Mouse (Mus musculus) mature B cell (primary cell): ENCODE results near the gene Naa16.
"Not testable (repeated sequence)": the region's sequence is repeated elsewhere in the genome, so short reads cannot be mapped to it uniquely, and the experiment has no call there.

ENCODE experiments used
- in situ Hi-C: fragments of 300-500 bp; cut with MboI; formaldehyde crosslinking; loops from 2 replicates; pipeline ENCODE4 v1.14.3; 2019

The Naa16 gene

DNA sequence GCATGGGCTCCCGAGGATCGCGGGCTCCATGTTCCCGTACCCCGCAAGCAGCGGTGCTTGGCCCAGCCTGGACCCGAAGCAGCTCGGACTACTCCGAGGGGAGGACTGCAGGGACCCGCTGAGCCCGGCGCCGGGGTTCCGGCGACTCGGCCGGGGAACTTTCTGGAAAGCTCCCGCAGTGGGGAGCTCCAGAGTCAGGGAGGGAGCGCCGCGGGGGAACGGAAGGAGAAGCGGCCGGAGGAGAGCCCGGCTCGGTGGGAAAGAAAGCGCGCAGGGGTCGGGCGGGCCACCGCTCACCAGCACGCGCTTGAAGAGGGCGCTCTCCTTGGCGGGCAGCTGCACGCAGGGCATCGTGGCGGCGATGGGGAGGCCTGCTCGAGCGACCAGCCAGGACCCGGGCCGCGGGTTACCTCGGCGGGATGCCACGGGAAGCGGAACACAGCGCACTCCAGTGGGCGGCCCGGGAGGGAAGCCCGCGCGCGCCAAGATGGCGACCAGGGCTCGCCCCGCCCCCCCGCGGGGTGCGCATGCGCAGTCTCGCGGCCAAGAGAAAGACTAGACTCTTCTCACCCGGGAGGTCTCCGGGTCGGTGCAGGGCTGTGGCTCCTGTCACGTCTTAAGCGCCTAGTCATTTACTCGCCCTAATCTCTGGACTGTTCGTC lies at the start of gene Naa16:
Naa16 (minus strand) TSS at position 514 of the 662 bp plus-strand sequence.
- in situ Hi-C loops = loop anchor here (10.0 kb wide), 2 partner anchors 74 to 194 kb away; partner anchors contain the start of gene Sugt1

DNA sequence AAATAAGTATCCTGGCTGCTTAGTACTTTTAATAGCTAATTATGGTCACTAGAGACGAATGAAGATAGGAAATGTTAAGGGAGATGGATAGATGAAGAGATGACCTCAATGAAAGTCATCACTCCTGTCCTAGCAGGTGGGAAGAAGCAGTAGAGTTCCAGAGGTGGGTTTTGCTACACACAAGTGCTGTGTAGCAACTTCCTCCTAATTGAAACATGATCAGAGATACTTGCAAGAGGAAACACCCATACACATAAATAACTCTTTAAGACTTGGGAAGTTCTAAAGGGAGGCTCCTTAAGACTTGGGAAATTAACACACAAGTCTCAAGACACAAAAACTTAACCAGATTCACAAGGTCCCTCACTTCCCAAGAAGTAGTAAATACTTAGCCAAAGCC lies 43.5 kb upstream of the Naa16 start:
- in situ Hi-C loops = no loop called here

DNA sequence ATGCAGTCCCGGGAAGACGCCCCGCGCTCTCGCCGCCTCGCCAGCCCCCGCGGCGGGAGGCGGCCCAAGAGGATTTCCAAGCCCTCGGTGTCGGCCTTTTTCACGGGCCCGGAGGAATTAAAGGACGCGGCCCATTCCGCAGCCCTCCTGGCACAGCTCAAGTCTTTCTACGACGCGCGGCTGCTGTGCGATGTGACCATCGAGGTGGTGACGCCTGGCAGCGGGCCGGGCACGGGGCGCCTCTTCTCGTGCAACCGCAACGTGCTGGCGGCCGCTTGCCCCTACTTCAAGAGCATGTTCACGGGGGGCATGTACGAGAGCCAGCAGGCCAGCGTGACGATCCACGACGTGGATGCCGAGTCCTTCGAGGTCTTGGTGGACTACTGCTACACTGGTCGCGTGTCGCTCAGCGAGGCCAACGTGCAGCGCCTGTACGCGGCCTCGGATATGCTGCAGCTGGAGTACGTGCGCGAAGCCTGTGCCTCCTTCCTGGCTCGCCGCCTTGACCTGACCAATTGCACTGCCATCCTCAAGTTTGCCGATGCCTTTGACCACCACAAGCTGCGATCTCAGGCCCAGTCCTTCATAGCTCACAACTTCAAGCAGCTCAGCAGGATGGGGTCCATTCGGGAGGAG lies 36.3 kb upstream of the Naa16 start:
- in situ Hi-C loops = not testable (repeated sequence)

DNA sequence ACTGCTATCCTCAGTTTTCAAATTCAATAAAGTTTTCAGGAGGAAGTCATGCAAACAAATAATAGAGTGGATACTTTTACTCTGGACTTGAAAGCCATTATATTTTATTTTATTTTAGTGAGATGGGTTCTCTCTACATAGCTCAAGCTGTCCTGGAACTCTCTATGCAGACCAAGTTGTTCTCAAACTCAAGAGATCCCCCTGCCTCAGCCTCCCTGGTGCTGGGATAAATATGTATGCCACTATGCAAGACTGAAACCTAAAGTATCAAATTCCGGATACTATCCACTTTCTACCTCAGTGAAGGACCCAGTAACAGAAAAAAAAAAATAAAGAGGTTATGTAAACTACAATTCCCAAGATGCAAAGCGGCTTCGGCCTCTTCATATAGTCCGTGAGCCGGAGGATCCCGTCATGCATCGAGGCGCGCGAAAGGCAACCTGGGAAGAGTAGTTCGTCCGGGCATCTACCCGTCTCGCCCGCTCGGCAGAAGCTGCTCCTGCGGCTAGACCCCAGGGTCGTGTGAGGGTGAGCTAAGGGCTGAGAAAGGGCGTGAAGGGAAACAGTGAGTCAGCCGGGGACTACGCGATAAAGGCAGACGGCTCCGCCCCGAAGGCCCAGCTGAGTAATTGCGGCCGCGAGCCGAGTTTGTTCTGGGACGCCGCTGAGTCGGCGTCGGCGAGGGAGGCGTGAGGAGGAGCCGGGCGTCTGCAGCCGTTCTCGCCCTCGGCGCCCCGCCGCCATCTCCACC lies 35.6 kb upstream of the Naa16 start, which contains the start of gene Kbtbd7:
Kbtbd7 (plus strand) TSS at position 533 of the 751 bp plus-strand sequence.
- in situ Hi-C loops = no loop called here

DNA sequence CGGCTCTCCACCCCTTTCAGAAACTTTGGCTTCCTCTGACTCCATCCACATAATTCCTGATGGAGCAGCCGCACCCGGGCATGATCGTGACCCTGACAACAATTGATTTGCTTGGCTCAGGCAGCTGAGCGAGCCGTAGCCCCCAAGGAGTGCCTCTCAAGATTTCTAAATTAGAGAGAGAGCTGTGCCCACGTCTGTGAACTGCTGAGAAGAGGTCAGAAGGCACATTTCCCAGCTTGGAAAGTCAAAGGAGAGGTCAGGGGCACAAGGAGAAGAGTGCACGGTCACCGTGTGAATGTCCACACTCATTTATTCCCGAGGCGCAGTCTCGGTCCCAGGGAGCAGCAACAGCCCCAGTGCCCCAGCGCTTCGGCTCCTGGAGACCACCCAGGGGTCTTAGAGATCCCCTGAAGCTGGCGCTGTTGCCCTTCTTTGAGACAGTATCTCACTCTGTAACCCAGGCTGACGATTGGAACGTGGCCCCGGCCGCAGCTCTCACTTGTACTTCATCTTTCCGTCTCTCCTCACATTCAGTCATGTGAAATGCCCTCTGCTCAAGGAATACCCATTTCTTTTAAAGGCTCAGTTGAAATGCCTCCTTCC lies 29.6 kb upstream of the Naa16 start:
- in situ Hi-C loops = no loop called here

DNA sequence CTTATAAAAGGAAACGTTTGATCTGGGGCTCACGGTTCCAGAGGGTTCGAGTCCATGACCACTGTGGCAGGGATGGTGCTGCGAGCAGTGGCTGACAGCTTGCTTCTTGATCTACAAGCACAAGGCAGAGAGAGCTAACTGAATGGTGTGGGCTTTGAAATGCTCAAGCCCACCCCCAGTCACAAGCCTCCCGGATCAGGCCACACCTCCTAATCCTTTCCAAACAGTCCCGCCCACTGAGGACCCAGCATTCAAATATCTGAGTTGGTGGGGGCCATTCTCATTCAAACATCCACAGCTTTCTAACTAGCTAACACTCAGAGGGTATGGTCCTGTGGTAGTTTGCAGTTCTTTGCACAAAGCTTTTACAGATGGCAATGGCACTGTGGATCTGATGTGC lies 22.5 kb upstream of the Naa16 start:
- in situ Hi-C loops = no loop called here

DNA sequence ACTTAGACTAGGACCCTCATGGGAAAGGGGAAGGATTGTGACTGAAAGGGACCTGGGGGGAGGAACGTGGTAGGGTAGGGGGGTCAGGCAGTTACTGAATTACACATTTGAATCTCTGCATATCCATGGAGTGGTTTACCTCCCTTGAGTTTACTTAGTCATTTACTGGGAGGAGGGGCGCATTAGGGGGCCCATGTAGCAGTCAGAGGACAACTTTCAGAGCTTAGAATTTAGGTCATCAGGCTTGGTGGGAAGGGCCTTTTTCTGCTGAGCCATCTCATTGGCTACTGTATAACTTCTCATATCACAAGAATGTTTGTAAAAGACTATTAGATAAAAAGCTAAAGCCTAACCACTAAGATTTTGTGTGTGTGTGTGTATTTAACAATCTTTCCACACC lies 20.1 kb upstream of the Naa16 start:
- in situ Hi-C loops = no loop called here

DNA sequence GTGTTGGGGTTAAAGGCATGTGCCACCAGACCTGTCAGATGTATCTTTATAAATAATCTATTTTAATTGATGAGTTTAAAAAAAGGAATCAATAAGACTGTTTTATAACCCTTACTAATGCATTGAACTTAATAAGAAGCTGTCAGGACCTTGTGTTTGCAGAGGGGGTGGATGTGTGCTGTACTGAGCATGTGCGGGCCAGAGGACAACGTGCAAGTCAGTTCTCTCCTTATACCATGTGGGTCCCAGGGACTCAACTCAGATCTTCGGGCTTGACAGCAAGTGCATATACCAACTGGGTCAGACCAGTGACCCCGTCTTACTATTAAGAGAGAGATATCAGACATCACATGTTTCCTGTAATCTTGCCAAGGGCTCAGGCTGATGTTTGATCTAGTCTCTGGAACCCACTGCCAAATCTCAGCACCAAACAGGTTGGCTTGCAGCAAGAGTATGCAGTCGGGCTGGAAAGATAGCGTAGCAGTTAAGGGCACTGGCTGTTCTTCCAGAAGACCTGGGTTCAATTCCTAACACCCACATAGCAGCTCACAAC lies 18.8 kb upstream of the Naa16 start:
- in situ Hi-C loops = no loop called here

DNA sequence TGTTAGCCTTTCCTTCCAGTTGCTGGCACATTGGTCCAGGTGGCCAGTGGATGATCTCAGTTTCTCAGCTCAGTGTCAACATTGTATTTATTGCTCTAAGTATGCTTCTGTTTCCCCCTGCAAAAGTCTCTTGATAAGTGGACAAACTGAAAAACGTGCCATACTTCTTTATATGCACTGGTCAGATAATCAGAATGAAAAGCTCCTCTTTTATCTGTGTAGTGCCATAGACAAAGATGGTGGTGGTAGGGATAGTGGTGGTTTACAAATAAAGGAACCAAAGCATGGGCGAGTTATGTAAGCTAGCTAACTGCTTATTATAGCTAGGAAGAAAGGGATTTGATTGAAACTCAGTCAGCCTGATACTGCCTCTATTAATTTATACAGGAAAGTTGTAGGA lies 17.1 kb upstream of the Naa16 start:
- in situ Hi-C loops = no loop called here

DNA sequence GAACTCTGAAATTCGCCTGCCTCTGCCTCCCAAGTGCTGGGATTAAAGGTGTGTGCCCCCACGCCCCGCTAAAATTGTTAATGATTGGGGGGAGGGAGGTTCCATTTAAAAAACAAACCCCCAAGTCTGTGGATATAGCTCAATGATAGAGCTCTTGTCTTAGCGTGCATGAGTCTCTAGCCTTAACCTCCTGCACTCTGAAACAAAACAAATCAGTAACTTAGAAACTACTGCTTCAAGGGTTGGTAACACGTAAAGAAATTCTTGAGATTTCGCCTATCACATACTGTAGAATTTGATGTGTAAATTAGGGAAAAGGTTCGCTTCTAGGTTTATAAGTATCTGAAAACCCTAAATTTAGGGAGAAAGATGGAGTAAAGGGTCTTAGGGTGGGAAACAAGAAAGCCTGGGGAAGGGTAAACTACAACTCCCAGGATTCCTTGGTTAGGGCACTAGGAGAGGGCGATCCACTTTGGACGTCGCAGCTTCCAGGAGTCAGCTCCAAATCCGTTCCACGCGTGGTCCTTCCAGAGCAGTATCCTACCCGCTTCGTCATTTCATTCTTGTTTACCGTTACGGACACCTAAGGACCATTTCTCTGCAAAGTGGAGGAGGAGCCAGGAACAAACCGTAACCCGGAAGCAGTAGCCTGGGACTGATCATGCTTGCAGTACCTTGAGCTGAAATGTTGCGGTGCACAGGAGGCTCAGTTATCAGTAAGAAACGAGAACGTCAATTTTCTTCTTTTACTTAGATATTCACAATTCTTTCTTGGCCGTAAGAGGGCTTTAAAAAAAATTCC lies 6.9 kb upstream of the Naa16 start, which contains the start of gene Mtrf1:
Mtrf1 (plus strand) TSS at position 452 of the 802 bp plus-strand sequence.
- in situ Hi-C loops = loop anchor here (10.0 kb wide), 2 partner anchors 67 to 187 kb away; partner anchors contain the start of gene Sugt1

DNA sequence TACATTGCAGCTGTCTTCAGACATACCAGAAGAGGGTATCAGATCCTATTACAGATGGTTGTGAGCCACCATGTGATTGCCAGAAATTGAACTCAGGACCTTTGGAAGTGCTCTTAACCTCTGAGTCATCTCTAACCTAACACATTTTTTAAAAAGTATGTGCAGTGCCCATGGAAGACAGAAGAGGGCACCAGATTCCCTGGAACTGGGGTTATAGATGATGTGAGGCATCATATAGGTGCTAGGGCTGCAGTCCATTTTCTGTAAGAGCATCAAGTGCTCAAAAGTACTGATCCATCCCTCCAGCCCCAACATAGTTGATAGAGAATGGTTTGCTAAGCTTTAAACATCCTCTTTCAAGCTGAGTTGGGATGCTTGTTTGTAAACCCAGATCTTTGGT lies 4.0 kb upstream of the Naa16 start:
- in situ Hi-C loops = loop anchor here (10.0 kb wide), 2 partner anchors 70 to 190 kb away; partner anchors contain the start of gene Sugt1

DNA sequence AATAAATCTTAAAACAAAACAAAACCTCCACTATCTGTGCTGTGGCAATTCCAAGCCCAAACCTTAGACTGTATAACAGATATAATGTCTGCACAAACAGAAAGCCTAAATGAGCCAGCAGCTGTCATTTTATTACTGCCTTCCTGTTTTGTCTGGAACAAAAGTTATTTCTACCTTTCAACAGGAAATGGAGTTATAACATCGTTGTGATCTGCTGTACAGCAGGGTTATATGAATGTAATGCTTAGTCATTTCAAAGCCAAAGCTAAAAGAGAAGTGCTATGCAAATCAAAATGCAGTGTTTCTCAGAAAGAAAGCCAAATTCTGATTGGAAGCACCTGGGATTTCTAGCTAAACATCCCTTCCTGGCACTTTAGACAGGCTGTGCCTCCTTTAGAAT lies 2.7 kb upstream of the Naa16 start:
- in situ Hi-C loops = loop anchor here (10.0 kb wide), 2 partner anchors 72 to 192 kb away; partner anchors contain the start of gene Sugt1

DNA sequence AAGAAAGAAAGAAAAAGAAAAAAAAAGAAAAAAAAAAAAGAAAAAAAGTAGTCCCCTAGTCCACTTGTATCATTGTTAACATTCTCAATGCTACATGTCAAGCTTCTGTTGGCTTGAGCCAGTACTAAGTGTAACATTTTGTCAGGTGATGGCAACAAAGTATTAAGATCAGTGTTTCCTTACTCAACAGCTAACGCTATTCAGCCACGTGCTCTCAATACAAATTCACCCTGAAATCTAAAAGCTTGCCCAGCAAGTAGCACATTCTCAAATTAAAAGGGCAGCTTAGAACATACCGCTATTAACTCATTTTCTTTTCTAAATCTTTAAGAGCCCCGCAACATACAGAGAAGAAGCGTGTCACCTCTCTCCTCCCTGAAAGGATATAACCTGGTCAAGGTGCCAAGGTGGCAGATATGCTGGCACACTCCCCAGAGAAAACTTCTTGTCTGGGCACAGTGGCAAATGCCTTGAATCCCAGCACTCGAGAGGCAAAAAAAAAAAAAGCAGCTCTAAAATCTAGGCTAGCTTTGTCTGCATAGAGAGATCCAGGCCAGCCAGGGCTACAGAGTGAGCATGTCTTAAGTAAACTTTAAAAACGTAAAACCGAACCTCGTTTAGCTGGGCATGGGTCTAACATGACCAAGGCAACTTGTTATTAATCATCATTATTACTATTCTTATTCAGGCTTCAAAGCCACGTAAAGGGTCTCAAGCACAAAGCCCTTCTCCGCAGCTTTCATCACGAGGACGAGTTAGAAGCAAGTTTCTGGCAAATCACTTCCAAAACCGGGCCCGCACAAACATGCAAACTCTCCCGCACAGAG lies 927 bp downstream of the Naa16 start:
- in situ Hi-C loops = loop anchor here (10.0 kb wide), 2 partner anchors 75 to 195 kb away; partner anchors contain the start of gene Sugt1

DNA sequence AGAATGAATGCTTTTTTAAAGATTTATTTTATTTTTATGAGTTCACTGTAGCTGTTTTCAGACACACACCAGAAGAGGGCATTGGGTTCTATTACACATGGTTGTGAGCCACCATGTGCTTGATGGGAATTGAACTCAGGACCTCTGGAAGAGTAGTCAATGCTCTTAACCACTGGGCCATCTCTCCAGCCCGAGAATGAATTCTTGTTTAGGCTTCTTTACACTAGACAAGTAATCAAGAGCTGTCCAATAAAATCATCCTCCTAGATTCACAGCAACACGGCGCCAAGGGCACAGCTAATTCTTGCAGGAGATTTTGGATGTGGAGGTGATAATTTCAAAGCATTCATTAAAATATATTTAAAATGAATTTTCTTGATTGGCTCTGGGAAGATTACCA lies 2.3 kb downstream of the Naa16 start:
- in situ Hi-C loops = no loop called here

DNA sequence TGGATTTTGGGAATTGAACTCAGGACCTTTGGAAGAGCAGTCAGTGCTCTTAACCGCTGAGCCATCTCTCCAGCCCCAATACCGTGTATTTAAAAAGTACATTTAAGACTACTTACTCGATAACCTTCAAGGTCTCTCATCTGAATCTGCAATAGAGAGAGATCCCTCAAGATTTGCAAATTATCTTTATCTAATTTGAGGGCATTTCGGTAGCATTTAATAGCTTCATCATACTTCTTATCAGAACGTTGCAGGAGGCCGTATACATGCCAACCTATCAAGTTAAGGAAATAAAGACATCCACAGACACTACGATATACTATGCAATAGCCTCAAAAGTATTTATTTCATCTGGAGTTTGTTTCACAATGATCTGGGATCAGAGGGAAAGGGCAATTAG lies 7.5 kb downstream of the Naa16 start:
- in situ Hi-C loops = no loop called here

DNA sequence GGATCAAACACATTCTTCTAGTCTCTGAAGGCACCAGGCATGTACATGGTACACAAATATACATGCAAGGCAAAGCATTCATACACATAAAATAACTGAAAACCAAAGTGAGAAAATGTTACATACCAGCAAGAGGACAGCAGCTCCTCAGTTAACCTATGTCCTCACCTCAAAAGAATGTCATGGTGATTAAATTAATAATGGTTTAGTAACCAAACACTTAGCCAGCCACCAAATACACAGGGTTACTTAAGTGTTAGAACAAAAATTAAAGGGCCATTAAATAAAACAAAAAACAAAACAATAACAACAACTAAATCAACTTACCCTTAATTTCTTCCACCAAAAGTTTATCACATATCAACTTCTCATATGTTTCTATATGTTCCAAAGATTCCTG lies 13.5 kb downstream of the Naa16 start:
- in situ Hi-C loops = no loop called here

DNA sequence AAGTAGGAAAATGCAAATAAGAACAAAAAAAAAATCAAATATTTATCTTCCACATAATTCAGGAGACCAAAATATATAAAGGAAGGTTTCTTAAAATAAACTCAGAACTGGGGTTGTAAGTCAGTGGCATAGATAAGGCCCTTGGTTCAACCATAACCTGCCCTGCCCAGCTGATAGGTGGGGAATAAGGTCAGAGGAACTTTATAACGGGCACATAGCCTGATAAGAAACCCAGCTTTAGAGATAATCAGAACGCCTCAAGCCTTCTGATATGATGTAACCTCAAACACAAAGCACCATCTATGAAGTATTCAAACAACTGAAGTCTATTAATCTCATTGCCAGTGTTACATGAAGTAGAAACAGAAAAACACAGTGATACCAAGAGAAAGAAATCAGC lies 32.5 kb downstream of the Naa16 start:
- in situ Hi-C loops = no loop called here

DNA sequence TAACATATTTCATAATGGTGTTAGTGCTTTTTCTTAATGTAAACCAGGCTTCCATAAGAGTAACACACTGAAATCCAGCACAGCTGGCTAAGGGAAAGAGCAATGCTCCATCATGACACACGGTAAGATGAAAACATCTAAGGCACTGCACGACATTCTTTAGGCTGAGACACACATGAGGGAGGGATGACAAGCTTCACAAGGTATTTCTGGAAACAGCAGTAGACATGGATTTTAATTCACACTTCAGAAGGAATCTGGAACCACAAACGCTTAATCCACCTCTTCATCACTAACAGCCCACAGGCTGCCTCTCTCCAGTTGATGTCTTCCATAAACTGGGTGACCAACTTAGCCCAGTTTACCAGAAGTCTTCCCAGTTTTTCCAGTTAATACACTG lies 44.2 kb downstream of the Naa16 start:
- in situ Hi-C loops = no loop called here

DNA sequence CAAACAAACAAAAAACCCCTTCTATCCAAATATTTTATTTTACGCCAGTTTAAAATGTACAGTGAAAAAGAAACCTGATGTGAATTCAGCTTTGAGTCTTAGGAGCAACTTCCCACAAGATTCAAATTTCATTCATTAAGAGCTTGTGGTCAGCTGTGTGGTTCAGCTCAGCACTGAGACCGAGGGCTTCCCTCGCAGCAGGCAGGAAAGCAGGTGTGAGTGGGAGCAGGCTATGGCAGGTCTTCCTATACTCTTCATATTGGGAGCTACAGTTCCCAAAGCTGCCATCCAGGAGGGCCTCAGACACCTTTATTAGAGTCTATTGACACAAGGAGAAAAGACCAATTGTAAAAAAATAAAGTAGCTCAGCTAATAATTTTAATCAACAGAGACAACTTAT lies 55.0 kb downstream of the Naa16 start:
- in situ Hi-C loops = no loop called here

DNA sequence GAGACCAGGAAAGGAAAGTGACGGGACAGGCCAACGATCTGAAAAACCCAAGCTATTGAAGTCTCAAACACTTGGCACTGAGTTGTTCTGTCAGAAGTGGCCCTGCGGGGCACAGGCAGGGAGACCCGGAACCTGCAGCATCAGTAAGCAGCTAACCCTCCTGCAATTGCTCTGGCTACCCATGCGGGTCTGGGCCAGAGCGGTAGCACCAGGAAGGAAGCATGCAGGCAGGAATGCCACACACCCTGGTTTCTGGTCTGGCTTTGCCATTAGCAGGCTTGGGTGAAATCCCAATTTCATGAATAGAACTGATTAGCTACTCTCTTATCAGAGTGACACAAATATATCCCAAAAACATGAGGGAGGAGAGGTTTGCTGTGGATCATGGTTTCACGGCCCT lies 58.6 kb downstream of the Naa16 start:
- in situ Hi-C loops = no loop called here
